Mouse (Mus musculus): ENCODE measurements around the gene Gm11020.
A peak's percentile ranks its signal among the peaks of the same experiment; 100 is the strongest.
"Not testable (repeated sequence)": the region's sequence is repeated elsewhere in the genome, so short reads cannot be mapped to it uniquely, and the experiment has no call there.

The Gm11020 gene

DNA sequence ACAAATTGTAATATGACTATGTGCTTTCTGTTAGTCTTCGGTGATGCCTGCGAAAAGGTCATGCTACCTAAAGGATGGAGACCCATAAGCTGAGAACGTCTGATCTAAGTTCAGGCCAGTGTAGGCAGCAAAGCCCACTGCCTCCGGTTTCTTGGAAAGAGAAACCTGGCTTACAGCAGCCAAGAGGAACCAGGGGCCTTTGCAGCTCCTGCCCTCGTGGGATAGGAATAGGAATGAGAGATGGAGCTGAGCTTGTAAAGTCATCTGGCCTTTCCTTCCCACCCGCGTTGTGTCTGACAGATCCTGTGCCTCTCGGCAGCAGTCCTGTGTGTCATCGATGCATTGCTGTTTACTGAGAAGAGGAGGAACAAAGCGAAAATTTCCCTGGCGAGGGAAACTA is at the start of gene Gm11020:
Gm11020 (plus strand) TSS at position 301 of the 400 bp plus-strand sequence.
- not testable (repeated sequence) for DNase-seq (ENCODE audit: low read depth)

DNA sequence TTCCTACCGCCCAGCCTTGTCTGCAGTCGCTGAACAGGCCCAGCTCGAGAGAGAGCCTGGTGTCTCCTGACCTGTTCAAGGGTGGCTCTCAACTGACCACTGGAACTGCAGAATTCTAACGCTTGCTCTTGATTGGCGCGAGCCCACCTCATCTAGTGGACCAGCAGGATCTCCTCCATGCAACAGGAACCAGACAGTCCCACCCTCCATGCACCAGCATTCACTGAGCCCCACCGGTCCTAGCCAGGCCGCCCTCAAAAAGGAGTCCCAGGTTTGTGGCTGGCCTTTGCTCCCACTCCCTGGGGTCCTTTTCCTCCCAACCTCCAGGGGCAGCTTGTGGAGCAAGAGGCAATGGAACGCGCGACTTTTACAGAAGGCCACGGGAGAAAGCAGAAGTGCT is 28.3 kb upstream of the Gm11020 start, which contains the start of gene Cmtm2a:
Cmtm2a (minus strand) TSS at position 101 of the 400 bp plus-strand sequence.
- not testable (repeated sequence) for DNase-seq (ENCODE audit: low read depth)

DNA sequence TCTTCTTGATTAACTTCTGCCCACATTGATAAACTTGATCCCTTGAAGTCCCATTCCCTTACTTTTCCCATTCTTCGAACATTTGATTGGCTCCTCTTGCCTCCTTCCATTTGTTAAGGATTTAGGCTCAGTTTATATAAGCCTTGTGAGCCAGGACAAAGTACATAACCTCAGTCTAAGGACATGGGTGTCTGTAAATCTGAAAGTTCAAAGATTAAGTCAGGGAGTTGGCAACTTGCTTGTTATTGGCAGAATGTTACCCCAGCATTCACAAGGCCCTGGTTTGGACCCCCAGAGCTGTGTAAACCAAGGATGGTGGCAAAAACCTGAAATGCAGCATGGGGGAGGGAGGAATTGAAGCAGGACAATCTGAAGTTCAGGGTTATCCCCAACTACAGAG is 27.0 kb upstream of the Gm11020 start:
- DNase-seq (ENCODE audit: low read depth) = no peak

DNA sequence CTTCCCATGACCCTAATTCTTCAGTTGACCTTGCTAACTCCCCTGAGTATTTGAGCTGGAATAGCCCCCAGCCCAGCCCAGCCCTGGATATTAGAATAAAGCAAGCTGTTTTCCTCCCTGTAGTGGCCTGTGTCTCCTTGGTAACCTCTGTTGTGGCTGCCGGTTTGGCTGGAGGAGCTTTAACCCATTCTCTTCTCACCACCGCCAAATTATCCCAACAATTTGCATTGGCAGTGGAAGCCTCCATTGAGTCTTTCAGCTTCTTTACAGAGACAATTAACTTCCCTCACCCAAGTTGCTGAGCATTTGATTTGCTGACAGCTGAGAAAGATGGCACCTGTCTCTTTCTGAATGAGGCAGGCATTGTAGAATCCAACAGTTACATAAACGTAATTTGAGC is 19.8 kb upstream of the Gm11020 start:
- not testable (repeated sequence) for DNase-seq (ENCODE audit: low read depth)

DNA sequence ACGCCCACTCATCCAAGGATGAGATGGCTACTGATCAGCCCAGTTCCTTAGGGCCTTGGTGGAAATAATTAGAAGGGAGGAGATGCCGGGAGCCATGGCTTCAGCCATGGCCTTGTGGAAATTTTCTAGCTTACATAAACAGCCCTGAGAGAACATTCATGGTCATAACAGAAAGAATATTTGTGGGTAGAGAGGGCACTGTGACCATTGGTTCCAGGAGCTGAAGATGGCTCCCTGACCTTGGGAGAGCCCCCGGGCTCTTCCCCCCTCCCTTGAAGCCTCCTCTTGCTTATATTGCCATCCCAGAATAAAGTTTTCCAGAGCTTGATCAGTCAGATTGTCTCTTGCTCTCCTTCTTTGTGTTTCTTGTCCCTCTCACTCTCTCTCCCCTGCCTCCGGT is 18.8 kb upstream of the Gm11020 start:
- not testable (repeated sequence) for DNase-seq (ENCODE audit: low read depth)

DNA sequence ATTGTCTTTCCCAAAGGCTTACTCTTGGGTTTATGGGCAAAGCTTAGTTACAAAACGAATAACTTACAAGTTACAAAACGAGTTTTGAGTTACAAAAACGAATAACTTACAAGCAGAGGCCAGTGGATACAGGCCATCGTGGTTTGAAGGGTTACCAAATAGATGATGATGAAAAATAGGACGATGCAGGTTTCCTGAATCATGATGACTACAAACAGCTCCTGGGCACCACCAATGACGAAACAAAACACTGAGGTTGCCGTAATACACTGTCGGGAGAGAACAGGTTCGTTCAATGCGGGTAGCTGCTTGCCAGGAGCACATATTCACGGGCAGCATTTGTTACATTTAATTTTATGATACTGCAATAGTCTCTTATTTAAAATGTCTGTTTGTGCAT is 16.4 kb upstream of the Gm11020 start:
- DNase-seq (ENCODE audit: low read depth) = no peak

DNA sequence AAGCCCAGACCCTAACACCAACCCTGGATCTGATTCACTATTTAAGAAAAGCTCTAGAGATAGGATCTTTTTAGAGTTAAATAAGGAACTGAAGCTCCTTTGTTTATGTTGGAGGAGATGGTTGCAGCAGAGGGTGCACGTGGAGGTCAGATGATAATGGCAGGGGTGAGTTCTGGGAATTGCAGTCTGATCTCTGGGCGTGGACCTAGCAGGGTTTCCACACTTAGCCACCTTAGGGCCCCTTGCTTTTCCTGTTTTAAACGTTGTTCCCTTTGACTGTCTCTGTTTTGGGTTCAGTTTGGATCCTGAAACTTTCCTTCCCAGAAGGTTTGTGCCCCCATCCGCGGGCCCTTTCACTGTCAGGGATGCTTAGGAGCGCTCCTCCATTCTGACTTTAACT is 13.0 kb upstream of the Gm11020 start:
- DNase-seq (ENCODE audit: low read depth) = not testable (repeated sequence)

DNA sequence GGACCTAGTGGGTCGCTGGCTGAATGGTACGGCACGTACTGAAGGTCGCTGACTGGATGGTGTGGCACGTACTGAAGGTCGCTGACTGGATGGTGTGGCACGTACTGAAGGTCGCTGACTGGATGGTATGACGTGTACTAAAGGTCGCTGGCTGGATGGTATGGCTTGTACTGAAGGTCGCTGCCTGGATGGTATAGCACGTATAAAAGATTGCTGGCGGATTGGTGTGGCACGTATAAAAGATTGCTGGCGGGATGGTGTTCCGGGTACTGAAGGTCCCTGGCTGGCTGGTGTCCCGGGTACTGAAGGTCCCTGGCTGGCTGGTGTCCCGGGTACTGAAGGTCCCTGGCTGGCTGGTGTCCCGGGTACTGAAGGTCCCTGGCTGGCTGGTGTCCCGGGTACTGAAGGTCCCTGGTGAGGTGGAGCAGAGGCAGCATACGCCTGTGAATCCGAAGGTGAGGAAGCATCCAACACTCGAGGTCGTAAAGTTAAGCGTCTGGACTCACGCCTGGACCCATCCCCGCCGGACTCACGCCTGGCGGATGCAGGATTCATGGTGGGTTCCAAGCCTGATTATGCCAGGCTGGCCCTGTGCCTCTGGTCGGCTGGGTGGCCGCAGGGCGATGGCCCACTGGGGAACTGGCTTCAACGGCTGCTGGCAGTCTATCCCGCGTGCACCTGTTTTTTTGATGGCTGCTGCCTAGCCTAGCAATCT is 11.8 kb upstream of the Gm11020 start, which contains the start of the genes Gm45711 and Cmtm1:
Gm45711 (minus strand) TSS at position 641 of the 715 bp plus-strand sequence.
Cmtm1 (minus strand) TSS at position 705 of the 715 bp plus-strand sequence.
- DNase-seq (ENCODE audit: low read depth) = not testable (repeated sequence)

DNA sequence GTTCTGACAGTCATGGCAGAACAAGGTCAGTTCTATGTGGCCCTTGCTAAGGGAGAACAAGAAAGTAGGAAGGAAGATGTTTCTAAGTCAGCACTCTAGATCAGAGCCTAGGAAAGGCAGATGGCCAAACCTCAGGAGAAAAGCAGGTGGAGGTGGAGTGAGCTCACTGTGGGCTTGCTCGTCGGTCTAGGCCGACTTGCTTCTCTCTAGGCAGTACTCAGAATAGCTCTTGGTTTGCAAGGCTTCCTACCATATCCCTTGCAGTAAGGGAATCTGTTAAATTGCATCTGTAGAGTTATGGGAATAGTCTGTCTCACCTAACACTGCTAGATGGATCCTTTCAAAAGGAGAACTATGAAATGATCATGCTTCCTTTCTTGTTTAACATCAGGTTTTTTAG is 9.3 kb upstream of the Gm11020 start:
- DNase-seq (ENCODE audit: low read depth) = not testable (repeated sequence)

DNA sequence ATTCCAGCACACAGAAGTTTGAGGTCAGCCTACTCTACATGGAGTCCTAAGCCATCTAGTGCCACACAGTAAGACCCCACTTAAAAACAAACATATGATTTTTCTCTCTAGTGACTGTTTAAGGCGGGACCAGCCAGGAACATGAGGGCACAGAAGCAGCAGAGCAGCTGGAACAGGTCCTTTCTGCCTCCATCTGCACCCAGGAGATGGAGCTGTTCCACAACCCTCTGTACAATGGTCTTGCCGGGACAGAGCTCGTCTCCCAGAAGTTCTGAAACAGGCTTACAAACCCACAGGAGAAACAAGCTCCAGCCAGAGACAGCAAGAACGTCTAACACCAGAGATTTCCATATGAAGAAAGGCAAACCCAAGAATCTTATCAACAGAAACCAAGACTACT is 8.1 kb upstream of the Gm11020 start:
- DNase-seq (ENCODE audit: low read depth) = peak; percentile 37

DNA sequence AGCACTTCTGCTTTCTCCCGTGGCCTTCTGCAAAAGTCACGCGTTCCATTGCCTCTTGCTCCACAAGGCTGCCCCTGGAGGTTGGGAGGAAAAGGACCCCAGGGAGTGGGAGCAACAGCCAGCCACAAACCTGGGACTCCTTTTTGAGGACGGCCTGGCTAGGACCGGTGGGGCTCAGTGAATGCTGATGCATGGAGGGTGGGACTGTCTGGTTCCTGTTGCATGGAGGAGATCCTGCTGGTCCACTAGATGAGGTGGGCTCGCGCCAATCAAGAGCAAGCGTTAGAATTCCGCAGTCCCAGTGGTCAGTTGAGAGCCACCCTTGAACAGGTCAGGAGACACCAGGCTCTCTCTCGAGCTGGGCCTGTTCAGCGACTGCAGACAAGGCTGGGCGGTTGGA is 563 bp downstream of the Gm11020 start, which contains the start of gene Cmtm2b:
Cmtm2b (plus strand) TSS at position 301 of the 400 bp plus-strand sequence.
- DNase-seq (ENCODE audit: low read depth) = not testable (repeated sequence)

DNA sequence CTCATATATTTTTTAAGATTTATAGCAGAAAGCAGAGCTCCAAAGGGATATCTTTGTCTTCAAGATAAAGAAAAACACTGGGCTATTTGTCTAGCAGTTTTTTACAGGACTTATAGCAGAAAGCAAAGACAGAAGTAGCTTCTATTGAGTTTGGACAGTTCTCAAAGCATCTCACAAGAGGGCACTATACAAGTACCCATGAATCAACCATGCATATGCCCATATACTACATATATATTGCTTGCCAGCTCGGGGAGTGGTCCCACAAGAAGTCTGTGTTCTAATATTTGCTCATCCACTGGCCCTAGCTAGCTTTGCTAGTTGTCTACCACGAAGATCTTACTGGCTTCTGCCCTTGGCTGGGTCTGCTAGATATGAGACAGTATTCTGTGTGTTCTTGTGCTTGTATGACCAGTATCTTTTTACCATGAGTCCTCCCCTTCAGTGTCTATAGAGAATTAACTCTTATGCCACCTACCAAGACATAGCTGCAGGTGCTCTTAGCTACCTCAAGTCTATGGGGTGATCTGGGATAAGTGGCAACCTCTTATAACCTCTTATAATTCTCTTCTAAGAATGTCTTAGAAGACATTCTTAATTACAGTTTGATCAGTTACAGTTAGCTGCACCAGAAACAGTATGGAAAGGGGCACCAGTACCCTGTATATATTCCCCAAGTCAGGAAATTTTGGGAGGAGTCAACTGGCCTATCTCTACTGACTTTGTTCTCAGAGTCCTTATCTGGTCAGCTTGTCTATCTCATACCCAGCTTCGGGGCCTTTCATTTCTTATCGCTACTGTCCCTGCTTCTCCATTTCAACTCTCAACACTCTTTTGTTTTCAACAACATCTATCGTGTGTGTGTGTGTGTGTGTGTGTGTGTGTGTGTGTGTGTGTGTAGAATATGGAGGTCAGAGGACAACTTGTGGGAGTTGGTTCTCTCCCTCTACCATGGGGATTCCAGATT is 11.6 kb downstream of the Gm11020 start:
- peak; percentile 34 for DNase-seq (ENCODE audit: low read depth)

DNA sequence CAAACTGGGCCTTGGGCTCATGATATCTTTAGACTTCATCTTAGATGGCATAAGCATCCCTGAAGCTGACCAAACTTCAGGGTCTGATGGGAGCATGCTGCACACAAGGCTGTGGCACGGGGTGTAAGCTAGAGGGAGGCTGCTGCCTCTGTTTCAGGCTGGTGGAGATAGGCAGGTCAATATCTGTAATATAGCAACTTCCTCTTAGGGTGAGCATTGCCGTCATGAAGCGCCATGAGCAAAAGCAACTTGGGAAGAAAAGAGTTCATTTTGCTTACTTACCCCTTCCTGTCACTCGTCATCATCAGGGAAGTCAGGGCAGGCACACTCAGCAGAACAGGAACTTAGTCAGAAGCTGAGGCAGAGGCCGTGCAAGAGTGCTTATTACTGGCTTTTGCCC is 12.4 kb downstream of the Gm11020 start:
- DNase-seq (ENCODE audit: low read depth) = no peak

DNA sequence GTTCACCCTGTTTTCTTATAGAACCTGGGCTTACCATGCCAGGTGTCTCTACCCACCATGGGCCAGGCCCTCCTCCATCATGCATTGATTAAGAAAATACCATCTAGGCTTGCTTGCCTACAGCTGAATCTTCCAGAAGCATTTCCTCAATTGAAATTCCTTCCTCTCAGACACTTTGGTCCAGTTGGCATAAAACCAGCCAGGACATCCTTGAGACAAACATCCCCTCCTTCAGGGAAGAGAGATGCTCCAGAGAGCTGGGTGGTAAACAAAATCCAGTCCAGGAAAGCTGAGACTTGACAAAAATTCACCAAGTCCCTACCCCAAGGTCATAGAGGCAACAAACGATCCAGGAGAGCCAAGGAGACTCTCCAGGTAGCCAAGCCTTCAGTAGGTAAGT is 12.8 kb downstream of the Gm11020 start:
- DNase-seq (ENCODE audit: low read depth) = no peak

DNA sequence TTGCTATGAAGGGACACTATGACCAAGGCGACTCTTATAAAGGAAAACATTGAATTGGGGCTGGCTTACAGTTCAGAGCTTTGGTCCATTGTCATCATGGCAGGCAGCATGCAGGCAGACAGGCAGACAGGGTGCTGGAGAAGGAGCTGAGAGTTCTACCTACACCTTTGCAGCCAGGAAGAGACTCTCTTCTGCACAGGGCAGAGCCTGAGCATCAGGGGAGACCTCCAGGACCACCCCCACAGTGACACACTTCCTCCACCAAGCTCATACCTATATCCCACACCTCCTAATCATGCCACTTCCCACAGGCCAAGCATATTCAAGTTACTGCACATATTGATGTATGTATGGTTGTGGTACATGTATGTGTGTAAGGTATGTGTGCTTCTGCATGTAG is 15.4 kb downstream of the Gm11020 start:
- no peak for DNase-seq (ENCODE audit: low read depth)

DNA sequence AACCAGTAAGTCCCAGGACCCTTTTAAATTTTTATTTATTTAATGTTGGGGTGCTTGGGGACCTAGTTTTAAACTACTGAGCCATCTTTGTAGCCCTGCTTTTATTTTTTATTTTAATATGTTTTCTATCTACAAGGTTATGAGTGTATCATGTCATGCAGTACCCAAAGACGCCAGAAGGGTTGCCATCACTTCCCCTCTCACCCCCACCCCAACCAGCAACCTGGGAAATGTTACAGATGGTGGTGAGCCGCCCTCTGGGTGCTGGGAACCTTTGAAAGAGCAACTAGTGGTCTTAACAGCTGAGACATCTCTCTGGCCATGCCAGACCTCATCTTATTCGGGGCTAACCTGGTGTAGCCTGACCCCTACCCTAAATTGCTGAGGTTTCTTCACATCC is 16.5 kb downstream of the Gm11020 start:
- no peak for DNase-seq (ENCODE audit: low read depth)

DNA sequence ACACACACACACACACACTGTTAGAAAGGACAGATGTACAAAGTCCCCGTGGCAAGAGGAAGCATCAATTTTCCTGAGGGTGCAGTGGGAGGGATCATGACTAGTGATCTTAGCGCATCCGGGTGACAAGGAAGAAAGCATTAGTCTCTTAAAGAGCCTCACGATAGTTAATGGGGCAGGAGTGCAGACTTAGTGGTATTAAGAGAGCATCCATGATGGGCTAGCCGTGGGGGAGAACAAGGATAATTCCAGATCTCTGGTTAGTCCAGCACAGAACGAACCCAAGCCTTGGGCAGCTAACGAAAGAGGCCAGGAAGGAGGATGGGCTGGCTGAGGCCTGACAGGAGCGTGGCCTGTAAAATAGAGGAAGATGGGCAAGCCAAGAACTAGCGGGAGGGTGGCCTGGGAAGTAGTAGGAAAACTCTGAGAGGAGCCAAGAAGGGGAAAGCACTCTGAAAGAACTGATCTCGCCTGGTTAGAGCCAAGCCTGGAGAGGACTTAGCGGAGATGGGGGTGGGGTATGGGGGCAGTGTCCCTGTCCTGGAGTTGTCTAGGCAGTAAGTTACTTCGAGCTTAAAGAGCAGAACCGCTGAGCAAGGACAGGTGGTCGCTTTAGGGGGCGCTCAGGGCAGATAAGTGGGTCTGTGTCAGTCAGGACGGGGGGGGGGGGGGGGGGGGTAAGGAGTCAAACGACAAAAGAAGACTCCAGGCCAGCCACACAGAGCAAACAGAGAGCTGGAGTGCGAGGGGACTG is 18.0 kb downstream of the Gm11020 start, which contains the start of gene Cmtm3:
Cmtm3 (plus strand) TSS at position 182 of the 754 bp plus-strand sequence.
- DNase-seq (ENCODE audit: low read depth) = peak; percentile 29

DNA sequence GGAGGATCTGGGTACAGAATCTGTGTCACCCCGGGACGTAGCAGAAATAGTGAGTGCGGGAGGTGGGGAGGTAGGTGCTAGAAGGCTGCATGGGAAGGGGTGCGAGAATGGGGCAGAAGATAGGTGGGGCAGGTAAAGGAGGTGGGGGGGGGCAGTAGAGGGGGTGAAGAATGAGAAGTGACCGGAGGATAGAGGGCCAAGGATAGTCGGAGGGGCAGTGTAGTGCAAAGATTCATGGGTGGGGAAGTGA is 18.5 kb downstream of the Gm11020 start:
- DNase-seq (ENCODE audit: low read depth) = no peak

DNA sequence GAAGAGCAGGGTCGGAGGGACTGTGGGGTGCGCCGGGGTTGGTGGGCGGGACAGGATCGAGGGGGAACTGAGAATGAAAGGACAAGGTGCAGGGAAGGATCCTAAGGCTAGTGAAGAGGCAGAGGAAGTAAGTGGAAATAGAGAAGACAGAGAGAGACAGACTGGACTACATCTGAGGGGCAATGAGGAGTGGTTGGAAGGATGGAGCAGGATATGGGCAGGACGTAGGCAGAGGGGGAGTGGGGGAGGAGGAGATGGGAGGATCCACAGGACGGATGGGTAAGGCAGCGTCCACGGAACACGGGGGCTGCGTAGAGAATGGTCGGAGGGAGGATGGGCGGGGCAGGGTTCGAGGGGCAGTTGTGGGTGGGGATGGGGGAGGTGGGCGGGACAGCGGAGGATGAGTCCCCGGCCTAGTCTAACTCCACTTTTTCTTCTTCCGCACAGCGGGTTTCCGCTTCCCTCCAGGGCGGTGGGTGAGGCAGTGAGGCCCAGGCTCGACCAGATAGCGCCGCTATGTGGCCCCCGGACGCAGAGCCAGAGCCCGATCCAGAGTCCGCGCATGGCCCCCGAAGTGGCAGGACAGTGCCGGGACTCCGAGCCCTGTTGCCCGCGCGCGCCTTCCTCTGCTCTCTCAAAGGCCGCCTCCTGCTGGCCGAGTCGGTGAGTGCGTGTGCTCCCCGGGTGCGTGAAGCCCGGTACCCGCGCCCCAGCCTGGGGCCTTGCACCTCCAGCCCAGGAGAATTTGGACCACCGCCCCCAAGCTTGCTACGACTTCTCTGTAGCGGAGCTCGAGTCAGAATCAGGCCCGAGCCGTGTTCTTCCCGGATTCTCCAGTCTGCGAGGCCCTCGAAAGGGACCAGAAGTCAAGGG is 19.1 kb downstream of the Gm11020 start:
- DNase-seq (ENCODE audit: low read depth) = peak; percentile 94

DNA sequence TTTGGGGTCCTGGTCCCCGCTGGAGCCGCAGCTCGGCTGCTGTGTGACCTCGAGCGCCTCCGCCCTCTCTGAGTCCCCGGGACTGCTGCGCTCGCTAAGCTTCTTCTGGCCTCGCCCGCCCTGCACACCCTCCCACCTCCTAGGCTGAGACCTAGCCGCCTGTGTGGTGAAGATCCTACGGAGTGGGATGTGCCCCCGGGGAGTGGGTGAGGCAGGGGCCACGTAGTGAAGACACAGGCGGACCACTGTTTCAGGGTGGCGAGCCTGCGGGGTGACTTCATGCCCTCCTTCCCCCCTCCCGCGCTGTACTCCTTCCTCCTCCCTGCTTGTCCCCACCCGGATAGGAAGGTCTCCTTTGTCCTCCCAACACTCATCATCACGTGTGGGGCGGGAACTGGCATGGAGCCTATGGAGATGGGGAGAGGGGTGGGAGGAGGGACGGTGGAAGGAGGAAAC is 19.8 kb downstream of the Gm11020 start:
- DNase-seq (ENCODE audit: low read depth) = peak; percentile 96

DNA sequence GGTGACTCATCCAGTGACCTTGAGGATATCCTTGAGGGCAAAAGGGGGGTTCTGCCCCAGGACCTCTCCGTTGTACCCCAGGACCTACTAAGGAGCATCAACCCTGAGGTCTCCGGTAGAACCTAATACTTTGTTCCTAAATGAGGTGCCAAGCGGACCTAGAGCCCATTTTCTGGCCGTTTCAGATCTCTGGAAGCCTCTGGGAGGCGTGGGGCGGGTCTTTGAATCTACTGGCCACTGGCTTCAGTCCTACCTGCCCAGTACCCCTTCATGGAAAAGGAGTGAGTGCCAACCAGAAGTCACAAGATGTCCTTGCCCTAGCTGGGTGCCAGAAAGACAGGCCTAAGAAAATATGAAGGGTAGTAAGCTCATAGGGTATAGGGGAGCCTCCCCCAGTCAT is 20.3 kb downstream of the Gm11020 start:
- no peak for DNase-seq (ENCODE audit: low read depth)

All from NIH3T3 (cell line).